Mouse (Mus musculus): ENCODE data around the gene Tmc6.
"Not testable (repeated sequence)": the region's sequence is repeated elsewhere in the genome, so short reads cannot be mapped to it uniquely, and the experiment has no call there.

The Tmc6 gene

DNA sequence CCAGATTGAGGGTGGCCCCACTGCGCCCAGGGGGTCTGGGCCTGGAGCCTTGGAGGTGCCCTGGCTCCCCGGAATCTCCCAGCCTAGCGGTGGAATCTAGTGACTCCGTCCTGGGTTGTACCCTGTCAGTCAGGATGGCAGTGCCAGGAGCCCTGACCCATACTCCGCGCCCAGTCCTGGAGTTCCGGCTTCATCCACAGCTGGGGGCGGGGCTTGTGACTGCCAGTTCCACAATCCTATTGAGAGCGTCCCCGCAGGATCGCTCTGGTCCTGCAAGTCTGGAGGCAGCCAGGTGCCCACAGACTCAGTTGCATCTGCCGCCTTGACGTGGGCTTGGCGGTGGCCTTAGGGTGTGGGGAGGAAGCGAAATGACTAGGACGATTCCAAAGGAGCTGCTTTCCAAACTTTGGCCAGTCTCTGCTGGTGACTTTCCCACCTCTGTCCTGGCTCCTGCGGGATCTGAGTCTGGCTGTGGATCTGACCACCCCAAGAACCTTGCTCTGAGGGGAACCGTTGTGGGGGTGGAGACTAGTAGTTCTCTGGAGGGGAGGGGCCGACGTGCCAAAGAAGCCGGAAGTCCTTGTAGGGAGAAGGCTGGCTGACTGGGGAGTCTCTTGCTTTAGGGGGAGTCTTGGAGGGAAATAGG, 28.5 kb upstream of the Tmc6 start:
- no peak for DNase-seq (ENCODE audit: low read depth, low spot score)

DNA sequence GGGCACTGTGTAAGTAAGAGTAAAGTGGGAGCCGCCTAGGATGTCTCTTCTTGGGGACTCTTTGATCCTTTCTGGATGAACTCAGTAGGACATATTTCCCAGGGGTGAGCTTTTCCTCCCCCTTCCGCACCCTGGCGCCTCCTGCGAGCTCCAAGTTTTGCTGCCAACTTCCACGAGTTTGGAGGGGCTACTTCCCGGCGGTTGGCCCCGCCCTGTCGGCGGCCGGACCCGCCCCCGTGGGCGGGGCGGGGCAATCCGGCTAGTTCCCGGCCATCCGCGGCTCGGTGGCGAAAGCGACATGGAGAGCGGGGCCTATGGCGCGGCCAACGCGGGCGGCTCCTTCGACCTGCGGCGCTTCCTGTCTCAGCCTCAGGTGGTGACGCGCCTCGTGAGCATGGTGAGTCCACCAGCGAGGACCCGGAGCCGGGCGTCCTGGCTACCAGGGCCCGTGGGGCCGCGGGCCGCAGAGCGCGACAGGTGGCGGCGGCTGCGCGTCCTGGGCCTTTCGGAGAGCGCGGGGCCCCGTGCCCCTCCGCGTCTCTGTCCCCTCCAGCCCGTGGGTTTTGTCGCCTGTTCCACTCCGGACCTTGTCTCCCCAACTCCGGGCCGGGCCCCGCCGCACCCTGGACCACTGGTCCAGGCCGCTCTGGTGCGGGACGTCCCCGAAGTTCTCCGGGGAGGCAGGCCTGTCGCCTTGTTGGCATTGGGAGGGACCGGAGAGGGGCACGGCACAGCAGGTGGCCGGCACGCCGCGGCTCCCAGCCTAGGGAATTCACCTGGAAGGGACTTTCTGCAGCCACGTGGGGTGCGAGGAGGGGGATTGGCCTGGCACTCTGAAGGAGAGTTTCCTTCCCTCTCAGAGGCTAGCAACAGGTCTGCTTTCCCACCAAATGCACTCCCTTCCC, 27.7 kb upstream of the Tmc6 start, which contains the start of the genes Gm20708 and Syngr2:
Gm20708 (plus strand) TSS at position 262 of the 905 bp plus-strand sequence.
Syngr2 (plus strand) TSS at position 262 of the 905 bp plus-strand sequence.
- no peak for DNase-seq (ENCODE audit: low read depth, low spot score)

DNA sequence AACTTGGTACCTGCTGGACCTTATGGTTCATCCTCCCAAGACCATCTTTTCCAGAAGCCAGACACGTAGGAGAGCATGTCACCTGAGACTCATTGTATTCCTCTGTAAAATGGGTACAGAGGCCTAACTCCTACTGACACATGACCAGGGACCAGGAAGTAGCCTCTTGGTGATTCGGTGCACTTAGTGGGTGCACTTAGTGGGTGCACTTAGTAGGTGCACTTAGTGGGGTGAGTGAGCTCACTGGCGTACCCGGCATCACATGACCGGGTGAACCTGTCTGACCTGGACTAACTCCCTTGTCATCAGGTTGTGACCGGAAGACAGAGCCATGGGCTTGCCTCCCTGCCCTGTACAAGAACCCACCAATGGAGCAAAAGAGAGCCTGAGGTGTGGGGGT, 24.8 kb upstream of the Tmc6 start:
- DNase-seq (ENCODE audit: low read depth, low spot score): no peak

- no peak for DNase-seq (ENCODE audit: low read depth, low spot score)
Measured at GRCm38 (mm10) chr11:117803166-117803688, 21.2 kb upstream of the Tmc6 start.

DNA sequence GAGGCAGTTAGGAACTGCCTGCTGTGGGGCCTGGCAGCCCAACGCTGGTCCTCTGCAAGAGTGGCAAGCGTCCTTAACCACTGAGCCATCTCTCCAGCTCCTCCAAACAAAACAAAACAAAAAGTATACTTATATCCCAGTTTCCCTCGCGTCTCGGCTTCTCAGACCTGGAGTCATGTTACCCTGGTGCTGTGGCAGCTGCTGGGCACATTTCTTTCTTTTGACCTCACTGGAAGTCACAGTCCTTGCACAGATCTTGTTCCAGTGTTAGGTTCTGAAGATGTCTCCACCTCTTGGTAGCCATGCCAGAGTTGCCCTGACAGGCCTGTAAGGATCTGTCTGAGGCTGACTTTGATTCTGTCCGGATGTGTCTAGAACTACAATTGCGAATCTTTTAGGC, 19.7 kb upstream of the Tmc6 start:
- no peak for DNase-seq (ENCODE audit: low read depth, low spot score)

- no peak for DNase-seq (ENCODE audit: low read depth, low spot score)
Measured at GRCm38 (mm10) chr11:117800038-117800437, 18.0 kb upstream of the Tmc6 start.

DNA sequence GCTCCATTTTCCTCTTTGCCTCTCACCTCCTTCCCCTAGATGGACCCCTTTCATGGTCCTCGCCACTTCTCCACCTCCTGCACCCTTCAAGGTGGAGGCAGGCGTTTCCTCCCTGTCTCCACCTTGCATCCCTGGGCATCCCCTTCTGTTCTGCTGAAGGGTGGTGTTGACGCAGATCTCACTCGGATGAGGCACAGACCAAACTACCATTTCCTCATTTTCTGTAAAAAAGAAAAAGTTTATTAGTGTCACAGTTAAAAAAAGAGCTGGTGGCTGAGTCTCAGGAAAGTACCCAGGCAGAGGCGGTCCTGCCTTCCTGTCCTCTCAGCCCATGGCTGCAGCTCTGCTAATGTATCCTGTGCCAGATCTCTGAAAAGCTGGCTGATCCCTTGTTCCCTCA, 17.2 kb upstream of the Tmc6 start:
- DNase-seq (ENCODE audit: low read depth, low spot score): no peak

- no peak for DNase-seq (ENCODE audit: low read depth, low spot score)
Measured at GRCm38 (mm10) chr11:117798160-117798541, 16.2 kb upstream of the Tmc6 start.

DNA sequence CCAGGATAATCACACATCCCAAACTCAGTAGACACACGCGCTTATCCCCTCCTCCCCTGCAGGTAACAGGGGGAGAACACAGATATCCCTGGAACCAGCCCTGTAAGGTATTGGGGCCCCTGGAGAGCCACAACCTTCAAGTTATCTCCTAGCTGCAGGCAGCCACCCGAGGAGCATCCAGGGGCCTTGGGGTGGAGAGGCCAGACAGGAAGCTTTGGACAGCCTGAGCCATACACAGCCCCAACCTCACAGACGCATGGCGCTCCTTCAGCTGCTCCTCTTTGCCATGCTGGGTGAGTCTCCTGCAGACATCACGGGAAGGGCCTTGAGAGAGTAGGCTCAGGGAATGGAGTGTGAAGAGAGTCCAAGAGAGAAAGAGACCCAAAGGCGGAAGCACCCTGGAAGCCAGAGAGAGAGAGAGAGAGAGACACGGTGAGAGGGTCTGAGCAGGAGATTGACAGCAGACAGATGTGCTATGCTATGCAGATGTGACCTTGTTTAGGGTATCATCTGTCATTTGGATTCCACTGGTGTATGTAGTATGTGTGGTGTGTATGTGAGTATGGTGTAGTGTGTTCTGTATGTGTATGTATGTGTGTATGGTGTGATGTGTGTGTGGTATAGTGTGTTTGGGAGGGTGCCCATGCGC, 15.6 kb upstream of the Tmc6 start, which contains the start of gene 6030468B19Rik:
6030468B19Rik (plus strand) TSS at position 150 of the 649 bp plus-strand sequence.
- no peak for DNase-seq (ENCODE audit: low read depth, low spot score)

DNA sequence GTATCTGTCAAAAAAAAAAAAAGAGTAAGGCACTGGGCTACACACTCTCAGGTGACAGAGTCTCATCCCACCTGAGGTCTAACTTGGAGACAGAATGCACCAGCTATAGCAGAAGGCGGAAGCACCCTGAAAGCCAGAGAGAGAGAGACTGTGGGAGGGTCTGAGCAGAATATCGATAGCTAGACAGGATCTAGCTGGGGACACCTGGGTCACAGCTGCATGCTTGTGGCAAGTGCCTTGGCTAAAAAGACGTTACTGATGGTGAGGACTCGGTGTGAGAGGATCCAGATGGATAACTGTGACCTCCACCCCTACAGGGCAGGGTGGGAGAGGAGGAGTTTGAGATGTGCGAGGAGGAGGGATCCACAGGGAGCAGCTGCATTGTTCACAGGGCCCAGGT, 15.0 kb upstream of the Tmc6 start:
- no peak for DNase-seq (ENCODE audit: low read depth, low spot score)

GRCm38 (mm10) chr11:117794035-117794551, 12.1 kb upstream of the Tmc6 start:
- no peak for DNase-seq (ENCODE audit: low read depth, low spot score)

GRCm38 (mm10) chr11:117792281-117792888, 10.4 kb upstream of the Tmc6 start:
- DNase-seq (ENCODE audit: low read depth, low spot score): no peak

DNA sequence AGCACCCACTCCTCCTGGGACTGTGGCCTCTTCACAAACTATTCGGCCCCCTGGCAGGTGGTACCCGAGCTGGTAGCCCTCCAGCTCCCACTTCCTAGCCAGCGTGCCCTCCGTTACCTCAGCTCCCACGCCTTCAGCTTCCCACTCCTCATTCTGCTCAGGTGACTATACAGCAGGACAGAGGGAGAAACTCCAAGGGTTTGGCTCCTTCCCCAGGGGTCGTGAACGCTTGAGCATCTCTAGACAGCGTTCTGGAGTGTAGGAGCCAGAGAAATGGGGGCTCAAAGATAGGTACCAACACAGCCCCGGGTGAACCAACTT, 9.4 kb upstream of the Tmc6 start:
- no peak for DNase-seq (ENCODE audit: low read depth, low spot score)

DNA sequence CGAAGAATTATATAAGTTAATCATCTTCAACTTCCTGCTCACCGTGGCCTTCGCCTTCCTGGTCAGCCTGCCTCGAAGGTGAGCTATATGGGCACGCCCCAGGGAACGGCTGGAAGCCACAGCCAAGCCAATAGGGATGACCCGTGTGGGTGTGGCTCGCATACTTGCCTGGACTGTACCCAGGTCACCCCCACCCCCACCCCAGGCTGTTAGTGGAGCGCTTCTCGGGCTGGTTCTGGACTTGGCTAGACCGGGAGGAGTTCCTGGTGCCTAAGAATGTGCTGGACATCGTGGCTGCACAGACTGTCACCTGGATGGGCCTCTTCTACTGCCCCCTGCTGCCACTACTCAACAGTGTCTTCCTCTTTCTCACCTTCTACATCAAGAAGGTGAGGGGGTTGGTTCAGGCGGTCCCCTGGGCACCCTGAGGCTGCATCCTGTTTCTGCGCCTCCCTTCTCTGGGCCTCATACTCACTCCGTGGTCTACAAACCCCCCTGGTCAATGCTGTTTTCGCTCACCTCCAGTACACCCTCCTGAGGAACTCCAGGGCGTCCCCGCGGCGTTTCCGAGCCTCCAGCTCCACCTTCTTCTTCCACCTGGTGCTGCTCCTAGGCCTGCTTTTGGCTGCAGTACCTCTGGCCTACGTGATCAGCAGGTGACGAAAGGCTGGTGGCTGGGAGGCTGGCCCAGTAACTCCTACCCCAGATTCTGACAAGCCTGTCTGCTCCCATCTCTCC, 8.9 kb upstream of the Tmc6 start:
- DNase-seq (ENCODE audit: low read depth, low spot score): no peak

DNA sequence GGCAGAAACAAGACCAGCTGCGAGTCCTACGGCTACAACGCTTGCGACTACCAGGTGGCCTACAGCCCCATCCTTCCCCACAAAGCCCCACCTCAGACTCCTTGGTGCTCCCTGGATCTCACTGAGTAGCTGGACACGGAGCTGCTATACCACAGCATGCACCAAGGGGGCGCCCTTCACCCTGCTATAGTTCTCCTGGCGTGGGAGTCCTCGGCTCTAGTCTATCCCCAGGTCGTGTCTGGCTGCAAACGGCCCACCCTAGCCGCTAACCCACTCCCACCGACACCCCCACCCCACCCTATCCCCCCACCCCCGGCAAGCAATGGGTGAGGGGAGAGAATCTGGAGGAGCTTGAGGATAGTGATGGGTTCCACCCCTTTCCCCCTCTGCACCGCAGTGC, 8.3 kb upstream of the Tmc6 start:
- no peak for DNase-seq (ENCODE audit: low read depth, low spot score)

DNA sequence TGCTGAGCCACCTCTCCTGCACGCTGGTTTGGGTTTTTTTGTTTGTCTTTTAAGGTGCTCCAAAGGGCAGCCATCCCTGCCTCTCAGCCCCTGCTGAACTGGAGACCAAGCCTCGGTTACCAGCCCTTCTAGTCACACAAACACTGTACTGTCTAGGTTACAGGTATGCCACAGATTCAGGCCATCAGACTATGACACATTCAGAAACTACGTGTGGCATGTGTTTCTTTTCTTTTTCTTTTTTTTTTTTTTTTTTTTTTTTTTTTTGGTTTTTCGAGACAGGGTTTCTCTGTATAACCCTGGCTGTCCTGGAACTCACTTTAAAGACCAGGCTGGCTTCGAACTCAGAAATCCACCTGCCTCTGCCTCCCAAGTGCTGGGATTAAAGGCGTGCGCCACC, 6.5 kb upstream of the Tmc6 start:
- DNase-seq (ENCODE audit: low read depth, low spot score): not testable (repeated sequence)

DNA sequence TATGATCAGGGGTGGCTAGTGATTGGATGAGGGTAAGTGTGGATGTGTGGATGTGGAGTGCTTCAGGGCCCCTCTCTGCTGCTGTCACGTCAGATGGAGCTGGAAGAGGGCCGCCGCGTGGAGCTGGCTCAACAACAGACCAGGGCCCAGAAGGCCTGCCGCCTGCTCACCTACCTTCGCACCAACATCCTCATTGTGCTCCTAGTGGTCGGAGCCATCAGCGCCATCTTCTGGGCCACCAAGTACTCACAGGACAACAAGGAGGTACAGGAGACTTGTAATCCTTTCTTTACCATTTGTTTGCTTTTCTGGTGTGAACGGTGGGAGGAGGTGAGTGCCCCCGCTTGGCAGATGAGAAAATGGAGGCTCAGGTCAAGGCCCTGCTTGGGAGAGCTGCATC, 4.3 kb upstream of the Tmc6 start:
- no peak for DNase-seq (ENCODE audit: low read depth, low spot score)

DNA sequence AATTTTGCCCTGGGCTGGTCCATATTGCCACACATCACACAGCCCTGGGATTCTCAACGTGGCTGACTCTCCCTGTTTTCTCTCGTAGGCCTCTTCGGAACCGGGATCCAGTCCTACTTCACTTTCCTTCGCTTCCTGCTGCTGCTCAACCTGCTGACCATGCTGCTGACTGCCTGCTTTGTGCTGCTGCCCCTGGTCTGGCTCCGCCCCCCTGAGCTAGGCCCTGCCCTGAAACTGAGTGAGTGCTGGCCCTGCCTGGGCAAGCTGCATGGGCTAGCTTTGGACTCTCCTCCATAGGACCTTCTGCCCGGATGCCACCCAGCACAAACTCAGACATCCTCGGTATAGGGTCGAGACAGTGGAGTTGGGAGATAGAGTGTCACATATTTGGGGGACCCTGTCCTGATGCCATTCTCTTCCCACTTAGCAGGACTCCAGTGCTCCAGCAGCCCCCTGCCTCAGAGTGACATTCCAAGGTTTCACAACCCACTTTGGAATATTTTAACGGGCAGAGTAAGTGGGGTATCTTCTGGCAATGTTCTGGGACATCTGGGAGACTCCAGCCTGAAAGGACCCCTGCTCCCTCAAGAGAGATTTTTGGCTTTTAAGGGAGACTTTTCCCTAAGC, 1.8 kb upstream of the Tmc6 start:
- DNase-seq (ENCODE audit: low read depth, low spot score): no peak

DNA sequence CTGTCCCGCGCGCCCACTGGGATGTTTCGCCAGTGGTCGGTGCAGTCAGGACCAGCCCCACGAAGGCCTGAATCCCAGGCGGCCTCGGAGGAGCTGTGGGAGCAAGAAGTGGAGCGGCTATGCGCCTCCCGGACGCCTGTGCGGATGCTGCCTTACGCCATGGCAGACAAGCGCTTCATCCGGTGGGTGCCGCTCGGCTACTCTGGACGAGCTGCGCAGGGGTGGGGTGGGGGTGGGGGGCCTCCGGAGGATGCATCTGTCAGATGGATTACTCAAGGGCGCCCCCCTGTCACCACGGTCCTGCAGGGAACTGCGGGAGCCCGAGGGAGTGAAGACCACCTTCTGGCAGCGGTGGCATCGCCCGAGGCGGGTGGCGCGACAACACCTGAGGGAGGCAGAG, 1.1 kb upstream of the Tmc6 start:
- peak; percentile 16 for DNase-seq (ENCODE audit: low read depth, low spot score)

GRCm38 (mm10) chr11:117782705-117783034, 672 bp upstream of the Tmc6 start:
- no peak for DNase-seq (ENCODE audit: low read depth, low spot score)

All from brain, embryonic 18.5 days (tissue).